Mouse (Mus musculus): ENCODE data around the gene Shf. TPM values are rescaled to one million over a fixed set of nuclear protein-coding genes. Genes with fewer than 3 reads are reported as not detected.
A peak's percentile ranks its signal among the peaks of the same experiment; 100 is the strongest.
"Not testable (repeated sequence)": the region's sequence is repeated elsewhere in the genome, so short reads cannot be mapped to it uniquely, and the experiment has no call there.

The Shf gene
- 10 to 100 TPM; 75.3 to 77.1 TPM for total RNA-seq (2021)
- long read RNA-seq, experiment 1, partial matches to known transcripts, result 2 of 25 reads
- long read RNA-seq, experiment 1, other reads (novel, unspliced or antisense), result 22 of 25 reads
- long read RNA-seq, experiment 2, partial matches to known transcripts, result 2 of 17 reads
- long read RNA-seq, experiment 2, other reads (novel, unspliced or antisense), result 14 of 17 reads

DNA sequence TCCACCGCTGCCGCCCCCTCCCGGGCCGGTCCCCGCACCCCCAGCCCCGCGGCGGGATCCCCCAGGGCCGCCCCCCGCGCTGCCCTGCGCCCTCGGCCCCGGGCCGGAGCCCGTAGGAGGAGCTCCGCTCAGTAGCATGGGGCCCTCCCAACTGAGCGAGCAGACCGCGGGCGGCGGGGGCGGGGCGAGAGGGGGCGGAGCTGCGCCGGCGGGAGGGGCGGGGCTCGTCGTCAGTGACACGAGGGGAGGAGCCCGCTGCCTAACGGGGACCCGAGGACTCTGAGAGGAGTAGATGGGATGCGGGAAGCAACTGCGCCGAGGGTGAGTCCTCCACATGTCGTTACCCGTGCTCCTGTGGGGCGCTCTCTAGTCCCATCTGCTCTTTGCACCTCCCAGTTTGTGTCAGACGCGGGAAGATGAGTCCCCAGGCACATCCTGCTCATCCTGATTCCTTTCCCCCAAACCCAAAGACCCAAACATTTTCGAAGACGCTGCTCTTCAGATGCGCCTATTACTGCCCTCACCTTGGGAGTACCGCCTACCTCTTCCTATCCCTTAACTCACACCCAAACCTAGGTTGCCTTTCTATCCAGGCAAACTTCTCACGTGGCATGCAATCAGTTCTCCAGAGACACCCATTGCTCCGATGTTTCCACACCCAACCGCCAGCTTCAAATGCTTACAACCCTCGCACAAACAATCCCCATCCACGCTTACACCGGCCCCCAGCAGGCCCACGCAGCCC, at the start of gene Shf:
Shf (minus strand) TSS at position 168 of the 745 bp plus-strand sequence.
- DNase-seq (ENCODE audit: low spot score in 2 of 2), result peak; percentile 90
- intact Hi-C loops (cut with DNase I), result loop anchor here (2.0 kb wide), 1 partner anchor 20 kb away; no protein-coding TSS in a partner anchor

DNA sequence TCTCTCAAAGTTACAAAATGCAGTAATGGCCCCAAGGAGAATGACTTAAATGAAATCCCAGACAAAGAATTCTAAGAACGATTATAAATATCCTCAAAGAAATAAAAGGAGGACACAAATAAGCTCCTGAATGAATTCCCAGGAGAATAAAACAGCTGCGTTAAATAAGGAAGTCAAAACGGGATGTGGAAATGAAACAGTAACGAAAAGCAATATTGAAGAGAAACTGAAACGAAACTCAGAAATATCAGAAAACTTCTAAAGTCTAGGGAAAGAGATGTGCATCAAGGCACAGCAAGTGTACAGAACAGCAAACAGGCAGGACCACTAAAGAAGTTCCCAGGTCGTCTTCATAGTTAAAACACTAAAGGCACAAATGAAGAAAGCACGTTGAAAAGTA, 40.0 kb upstream of the Shf start:
- no peak for DNase-seq (ENCODE audit: low spot score in 2 of 2)
- intact Hi-C loops (cut with DNase I), result no loop called here

DNA sequence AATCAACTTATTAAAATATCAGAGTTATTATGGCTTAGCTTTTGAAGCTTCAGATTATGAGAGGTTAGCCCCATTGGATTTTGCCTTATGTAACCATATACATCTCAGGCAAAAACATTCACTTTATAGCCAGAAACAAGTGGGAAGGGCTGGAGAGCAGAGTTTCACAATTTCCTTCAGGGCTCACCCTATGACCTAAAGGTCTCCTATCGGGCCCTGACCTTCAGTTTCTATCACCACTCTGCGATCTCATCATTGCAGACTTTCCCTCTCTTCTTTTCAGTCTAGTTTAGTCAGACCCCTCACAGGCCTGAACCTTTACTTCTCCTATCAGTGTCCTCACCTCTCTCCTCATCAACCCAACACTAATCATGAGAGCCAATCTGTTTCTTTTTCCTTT, 38.6 kb upstream of the Shf start:
- intact Hi-C loops (cut with DNase I), result no loop called here
- no peak for DNase-seq (ENCODE audit: low spot score in 2 of 2)

DNA sequence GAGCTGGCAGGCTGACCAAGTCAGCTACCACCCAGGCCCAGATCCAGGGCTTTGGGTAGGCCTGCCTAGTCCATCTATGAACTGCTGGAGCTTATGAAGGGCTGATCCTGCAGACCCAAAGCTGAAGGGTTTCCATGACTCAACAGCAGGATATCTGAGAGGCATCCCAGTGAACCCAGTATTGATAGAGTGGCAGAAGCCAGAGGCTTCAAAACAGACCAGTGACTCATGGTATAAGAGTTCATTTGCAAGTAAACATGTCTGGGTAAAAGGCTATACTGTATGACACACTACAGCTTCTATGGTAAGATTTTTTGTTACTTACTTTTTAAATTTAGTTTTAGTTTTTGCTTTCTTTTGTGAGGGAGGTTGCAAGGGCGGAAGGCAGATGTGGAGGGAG, 27.2 kb upstream of the Shf start:
- no peak for DNase-seq (ENCODE audit: low spot score in 2 of 2)
- intact Hi-C loops (cut with DNase I), result no loop called here

DNA sequence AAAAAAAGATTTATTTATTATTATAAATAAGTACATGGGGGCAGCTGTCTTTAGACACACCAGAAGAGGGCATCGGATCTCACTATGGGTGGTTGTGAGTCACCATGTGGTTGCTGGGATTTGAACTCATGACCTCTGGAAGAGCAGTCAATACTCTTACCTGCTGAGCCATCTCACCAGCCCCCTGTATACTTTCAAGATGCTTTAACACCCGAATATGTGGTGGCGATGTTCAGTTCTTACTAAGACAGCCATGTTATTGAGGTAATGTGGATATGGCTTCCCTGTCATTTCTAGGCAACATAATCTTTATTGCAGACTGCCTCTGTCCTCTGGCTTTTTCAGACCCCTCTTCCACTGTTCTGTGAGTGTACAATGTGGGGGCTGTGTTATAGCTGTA, 18.2 kb upstream of the Shf start:
- DNase-seq (ENCODE audit: low spot score in 2 of 2); intact Hi-C loops (cut with DNase I): not testable (repeated sequence)

DNA sequence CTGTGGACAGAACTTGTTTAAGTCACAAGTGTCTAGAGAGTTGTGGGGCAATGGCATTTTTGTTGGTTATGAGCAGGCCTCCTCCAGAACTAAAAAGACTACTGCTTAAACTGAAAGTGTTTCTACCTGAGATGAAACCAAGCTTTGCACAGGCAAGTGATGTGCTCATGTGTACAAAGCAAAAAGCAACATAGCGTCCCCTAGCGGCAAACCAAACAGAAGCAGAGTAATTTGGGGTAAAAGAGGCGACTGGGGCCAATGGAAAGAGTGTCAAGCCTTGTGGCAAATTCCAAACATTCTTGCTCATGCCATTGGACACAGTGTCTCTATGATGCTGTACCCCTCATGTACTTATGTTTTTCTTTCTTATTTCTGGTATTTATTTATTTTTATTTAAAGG, 16.1 kb upstream of the Shf start:
- intact Hi-C loops (cut with DNase I), result no loop called here
- no peak for DNase-seq (ENCODE audit: low spot score in 2 of 2)

DNA sequence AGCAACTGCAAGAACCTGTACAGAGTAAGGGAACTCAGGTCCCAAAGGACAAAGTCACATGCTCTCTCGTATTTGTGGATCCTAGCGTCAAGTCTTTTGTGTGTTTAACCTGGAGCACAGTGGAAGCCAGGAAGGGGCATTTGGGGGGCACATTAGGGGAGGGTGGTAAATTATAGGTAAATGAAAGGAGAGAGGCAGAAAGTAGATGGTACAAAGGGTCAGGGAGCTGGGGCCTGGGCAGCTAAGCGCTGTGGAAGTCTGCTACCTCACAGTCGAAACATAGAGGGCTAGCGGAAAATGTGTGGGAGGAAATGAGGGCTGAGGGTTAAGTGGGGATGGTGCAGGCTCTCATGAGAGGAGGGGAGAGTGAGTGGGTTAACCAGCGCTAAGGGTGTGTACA, 13.2 kb upstream of the Shf start:
- intact Hi-C loops (cut with DNase I), result no loop called here
- DNase-seq (ENCODE audit: low spot score in 2 of 2), result no peak

DNA sequence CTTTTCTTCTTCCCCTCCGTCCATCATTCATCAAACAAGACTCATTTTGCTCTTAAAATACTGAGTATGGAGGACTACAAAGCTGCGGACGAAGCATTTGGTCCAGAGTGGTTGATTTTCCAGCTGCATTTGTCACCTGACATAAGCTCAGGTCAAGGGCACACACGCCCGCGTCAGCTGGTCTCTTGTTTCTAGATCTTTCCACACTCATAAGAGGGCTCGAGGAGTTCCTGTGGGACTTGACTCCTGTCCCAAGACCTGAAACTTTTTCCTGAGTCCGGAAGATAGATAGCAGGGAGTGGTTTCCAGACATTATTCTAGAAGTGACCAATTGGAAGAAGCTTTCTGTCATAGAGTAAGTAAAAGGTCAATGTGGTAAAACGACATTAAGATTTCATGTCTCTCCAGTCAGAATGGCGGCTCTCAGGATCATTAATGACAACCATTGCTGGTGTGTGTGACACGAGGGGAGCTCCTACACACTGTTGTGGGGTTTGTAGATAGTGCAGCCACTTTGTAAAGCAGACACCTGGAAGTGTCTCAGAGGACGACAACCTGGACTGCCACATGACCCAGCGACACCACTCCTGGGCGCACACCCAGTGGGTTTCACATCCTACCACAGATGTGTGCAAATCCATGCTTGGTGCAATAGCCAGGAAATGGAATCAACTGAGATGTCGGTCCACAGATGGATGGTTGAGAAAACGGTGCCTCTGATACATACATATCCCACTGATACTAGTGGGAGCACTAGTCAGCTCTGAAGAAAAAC, 12.6 kb upstream of the Shf start:
- no peak for DNase-seq (ENCODE audit: low spot score in 2 of 2)
- intact Hi-C loops (cut with DNase I), result loop anchor here (1.0 kb wide), 2 partner anchors 86 to 177 kb away; no protein-coding TSS in a partner anchor

DNA sequence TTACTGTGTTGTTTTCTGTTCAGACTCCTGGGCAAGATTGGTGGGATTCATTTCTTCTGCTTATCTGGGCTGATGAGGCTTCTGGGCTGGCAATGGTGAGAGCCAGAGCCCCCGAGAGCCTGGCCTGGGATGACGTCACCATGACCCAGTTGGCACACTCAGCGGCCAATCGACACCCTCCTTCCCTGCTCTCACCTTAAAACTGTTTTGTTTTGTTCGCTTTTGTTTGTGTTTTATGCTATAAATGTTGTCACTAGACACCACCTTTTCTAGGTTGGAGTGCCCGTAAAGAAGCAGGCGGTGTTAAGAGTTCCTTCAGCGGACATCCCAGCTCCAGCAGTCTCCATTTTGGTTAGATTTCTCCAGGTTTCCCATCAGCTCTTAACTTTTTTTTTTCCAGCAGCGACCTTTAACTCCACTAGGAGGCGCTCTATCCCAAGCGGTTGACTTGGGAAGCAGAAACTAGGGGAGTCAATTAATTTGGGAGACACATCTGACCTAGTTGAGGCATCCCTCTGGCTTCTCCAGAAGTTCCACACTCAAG, 11.9 kb upstream of the Shf start:
- DNase-seq (ENCODE audit: low spot score in 2 of 2), result peak; percentile 72 to 81
- intact Hi-C loops (cut with DNase I), result loop anchor here (1.0 kb wide), 2 partner anchors 86 to 177 kb away; no protein-coding TSS in a partner anchor

DNA sequence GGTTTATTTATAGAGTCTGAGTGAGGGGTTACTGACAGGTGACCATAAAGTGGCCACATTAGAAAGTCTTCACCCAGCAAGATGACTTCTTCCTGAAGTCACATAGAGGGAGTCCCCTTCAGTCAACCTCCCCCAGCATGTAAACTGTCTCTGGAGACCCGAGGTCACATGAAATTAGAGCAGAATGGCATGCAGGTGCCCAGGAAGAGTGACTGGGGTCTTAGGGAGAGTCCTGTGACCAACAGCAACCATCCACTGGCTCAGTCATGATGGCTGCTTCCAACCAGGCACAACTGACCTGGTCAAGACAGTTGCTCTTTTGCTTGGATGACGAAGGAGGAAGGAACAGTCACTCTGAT, 10.3 kb upstream of the Shf start:
- peak in 1 of 2 experiments; percentile 3 for DNase-seq (ENCODE audit: low spot score in 2 of 2)
- intact Hi-C loops (cut with DNase I), result loop anchor here (2.0 to 10.0 kb wide), 4 partner anchors 67 to 376 kb away; partner anchors contain the start of genes Duoxa1 and Gatm

DNA sequence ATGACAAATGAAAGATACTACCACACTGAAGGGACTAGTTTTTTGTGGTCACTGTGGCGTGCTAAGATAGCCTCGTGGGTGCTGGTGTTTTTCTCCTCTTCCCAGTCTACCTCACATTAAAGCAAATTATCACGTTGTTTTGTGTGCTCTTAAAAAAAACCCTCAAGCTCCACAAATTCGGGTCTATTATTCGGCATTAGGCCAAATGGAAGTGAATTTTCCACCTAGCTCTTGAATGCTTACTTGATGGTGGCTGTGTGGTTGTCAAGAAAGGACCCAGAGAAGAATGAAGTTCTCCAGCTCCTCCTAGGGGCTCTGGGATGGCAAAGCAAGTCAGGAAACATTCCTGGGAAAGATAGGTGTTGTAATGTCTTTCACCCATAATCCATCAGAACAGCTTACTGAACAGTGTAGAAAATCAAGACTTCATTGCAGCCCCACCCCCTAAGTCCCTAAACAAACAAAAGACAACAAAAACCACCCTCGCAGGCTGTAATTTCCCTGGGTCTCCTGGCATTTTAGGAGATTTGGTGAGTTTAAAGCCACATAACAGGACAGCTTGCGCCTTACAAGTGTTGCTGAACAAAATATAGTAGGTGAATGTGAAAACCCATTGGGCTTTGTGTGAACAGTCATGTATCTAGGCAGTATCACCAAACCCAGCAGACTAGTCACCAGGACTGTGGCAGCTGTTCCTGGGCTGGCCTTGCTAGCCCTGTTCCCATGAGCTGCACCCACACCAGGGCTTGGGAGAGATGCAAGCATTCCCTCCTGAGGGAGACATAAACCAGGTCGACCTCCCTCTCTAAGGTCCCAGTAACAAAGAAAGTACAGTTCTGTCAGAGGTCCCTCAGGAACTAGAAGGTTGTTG, 9.7 kb upstream of the Shf start:
- intact Hi-C loops (cut with DNase I), result loop anchor here (2.0 to 10.0 kb wide), 4 partner anchors 66 to 376 kb away; partner anchors contain the start of genes Duoxa1 and Gatm
- peak; percentile 59 to 78 for DNase-seq (ENCODE audit: low spot score in 2 of 2)

DNA sequence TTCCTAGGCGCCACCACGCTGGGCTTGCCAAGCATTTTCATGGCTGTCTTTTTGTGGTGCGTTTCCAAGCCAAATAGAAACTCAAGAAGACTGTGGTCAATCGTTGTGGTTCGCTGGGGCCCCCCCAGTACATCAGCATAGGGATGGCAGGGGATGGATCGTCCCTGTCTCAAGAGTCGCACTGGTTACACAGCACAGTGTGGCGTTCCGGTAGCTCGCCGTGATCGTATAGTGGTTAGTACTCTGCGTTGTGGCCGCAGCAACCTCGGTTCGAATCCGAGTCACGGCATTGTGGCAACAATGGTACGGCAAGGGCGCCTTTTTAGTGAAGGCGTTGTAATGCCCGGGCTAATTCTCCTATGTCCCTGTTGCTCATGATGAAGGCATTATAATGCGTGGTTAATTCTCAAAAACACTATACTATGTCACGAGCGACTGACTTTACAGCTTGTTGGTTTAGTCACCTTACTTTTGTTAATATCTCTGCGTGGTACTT, 8.8 kb upstream of the Shf start:
- DNase-seq (ENCODE audit: low spot score in 2 of 2), result peak; percentile 61 to 82
- intact Hi-C loops (cut with DNase I), result loop anchor here (2.0 to 10.0 kb wide), 4 partner anchors 65 to 377 kb away; partner anchors contain the start of genes Duoxa1 and Gatm

DNA sequence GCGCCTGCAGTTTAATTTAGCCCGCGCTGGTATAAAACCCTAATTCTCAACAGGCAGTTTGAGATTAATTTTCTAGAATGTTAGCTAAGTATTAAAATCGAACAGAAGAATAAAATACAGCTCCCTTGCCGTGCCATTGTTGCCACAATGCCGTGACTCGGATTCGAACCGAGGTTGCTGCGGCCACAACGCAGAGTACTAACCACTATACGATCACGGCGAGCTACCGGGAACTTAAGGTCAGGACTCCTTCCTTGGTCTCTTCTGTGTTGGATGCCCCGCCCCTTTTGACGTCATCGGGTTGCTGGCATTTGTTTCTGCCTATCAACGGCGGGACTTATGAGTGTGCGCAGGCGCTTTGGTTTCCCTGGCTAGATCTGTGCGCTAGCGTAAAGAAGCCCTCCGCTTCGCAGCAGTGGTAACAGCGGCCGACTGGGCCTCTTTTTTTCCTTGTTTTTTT, 8.3 kb upstream of the Shf start:
- DNase-seq (ENCODE audit: low spot score in 2 of 2), result peak; percentile 98 to 99
- intact Hi-C loops (cut with DNase I), result loop anchor here (5.0 to 10.0 kb wide), 3 partner anchors 65 to 378 kb away; partner anchors contain the start of genes Duoxa1 and Gatm

DNA sequence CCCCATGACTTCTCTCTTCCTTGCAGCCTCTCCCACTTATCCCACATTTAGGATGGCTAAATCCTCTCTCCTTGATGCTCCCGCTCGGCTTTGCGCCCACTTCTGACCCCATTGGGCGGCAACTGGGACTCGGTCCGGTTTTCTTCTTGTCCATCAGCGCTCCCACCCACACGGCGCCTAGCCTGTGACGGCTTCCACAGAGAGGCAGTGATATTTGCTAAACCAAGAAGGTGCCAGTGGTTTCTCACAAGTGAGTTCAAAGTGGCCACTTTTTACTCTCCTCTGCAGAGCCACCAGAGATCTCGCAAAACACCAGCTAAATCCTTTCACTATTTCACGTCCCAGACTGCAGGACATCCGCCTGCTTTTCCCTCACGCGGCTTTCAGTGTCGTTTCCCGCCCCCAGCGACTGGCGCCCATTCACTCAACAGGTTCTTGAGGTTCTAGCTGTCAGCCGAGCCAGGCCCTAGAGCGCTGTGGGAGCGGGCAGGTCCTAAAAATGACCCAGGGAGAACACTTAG, 7.1 kb upstream of the Shf start:
- intact Hi-C loops (cut with DNase I), result loop anchor here (5.0 to 10.0 kb wide), 3 partner anchors 64 to 379 kb away; partner anchors contain the start of genes Duoxa1 and Gatm

DNA sequence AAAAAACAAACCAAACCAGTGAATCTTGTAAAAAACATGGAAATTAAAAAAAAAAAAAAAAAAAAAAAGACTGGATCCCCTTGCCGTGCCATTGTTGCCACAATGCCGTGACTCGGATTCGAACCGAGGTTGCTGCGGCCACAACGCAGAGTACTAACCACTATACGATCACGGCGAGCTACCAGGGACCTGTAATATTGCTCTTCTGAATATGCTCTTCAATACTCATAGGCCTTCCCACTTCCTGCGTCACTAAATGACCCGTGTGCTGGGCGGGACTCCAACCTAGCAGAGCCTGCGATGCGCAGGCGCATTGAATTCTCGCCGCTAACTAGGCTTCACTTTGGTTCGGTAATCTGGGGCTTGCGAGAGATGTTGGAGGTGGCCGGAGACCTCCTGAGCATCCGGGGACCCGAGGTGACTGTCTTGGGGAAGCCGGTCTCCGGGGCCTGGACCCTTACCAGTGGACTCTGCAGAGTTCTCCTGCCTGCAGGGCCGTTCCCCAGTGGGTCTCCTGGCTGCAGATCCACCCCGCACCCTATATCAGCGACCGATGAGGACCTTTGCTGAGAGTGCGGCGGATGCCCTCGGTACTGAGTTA, 6.5 kb upstream of the Shf start:
- DNase-seq (ENCODE audit: low spot score in 2 of 2), result peak; percentile 98 to 99
- intact Hi-C loops (cut with DNase I), result loop anchor here (5.0 to 10.0 kb wide), 3 partner anchors 63 to 379 kb away; partner anchors contain the start of genes Duoxa1 and Gatm

More for the DNA sequence above, 7.1 kb upstream of the Shf start:
- DNase-seq (ENCODE audit: low spot score in 2 of 2), result peak in 1 of 2 experiments; percentile 50

DNA sequence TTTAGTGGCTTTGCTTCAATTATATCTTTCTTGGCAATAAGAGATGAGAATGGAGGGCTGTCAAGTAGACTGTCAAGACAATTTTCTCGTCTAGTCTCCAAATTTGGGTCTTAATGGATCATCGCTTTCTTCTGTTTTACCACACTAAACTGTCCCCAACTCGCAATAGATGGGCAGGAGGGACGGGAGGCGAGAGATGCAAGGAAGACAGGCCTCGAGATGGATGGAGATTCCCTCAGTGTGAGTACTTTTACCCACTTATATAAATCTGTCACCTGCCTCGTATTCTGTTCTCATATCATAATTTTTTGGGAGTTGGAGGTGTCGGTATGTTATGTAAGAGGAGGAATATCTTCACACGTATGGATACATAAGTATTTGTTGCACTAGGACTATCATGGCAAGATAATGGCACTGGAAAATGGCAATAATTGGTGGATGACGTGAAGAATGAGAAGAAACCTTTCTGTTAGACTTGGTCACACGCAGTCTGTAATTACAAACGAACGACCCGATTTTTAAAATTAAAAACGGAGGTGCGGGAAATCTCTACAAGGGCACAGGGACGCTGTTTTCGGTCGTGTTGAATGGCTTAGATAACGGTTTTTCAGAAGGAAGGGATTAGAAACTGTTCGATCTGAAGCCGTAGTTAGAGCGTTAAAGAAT, 5.8 kb upstream of the Shf start:
- peak in 1 of 2 experiments; percentile 14 for DNase-seq (ENCODE audit: low spot score in 2 of 2)
- intact Hi-C loops (cut with DNase I), result loop anchor here (5.0 to 10.0 kb wide), 3 partner anchors 62 to 380 kb away; partner anchors contain the start of genes Duoxa1 and Gatm

DNA sequence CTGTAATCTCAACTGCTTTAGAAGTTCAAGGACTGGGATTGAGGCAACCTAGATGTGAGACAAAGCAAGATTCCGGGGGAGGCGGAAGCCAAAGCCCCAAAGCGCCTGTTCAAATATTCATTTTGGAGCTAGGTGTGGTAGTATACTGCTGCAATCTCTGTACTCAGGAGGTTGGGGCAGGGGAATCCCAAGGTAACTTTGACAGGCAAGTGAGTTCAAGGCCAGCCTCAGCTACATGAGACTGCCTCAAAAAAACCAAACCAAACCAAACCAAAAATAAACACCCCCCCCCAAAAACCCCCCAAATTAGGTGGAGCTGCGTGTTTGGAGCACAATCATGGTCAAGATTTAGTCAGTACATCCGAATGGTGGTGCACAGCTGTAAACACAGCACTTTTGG, 5.0 kb upstream of the Shf start:
- DNase-seq (ENCODE audit: low spot score in 2 of 2), result no peak
- intact Hi-C loops (cut with DNase I), result loop anchor here (10.0 kb wide), 1 partner anchor 381 kb away; no protein-coding TSS in a partner anchor
